Mouse (Mus musculus) CH12.LX (cell line): Measurements from ENCODE around the gene Enpp1. TPM values are rescaled to one million over a fixed set of nuclear protein-coding genes. Genes with fewer than 3 reads are reported as not detected.

ENCODE experiments used
- DNase-seq: peaks from one replicate; pipeline ENCODE4 v3.0.0-alpha.2; 2013; ENCODE audit errors: extremely low read depth
- H3K27ac ChIP-seq: 2 replicates; pipeline ENCODE4 v1.5.1; 2012; ENCODE audit warnings: low read depth, mild to moderate bottlenecking, control low read depth, moderate library complexity; ENCODE audit not compliant: insufficient read depth
- H3K27me3 ChIP-seq: replicated peaks from 2 replicates; pipeline ENCODE3; 2012; ENCODE audit warnings: inconsistent platforms
- H3K36me3 ChIP-seq, 2 experiments: replicated peaks in 1 of 2; 2 replicates each; pipeline versions ENCODE3 to v1.6.1; 2012; ENCODE audit warnings: inconsistent platforms in 1 of 2, low read length in 1 of 2, mild to moderate bottlenecking in 1 of 2, mixed read lengths in 1 of 2, moderate library complexity in 1 of 2; ENCODE audit not compliant: control insufficient read depth in 1 of 2, insufficient read depth in 1 of 2
- H3K4me1 ChIP-seq, 2 experiments: 2 replicates each; pipeline ENCODE4 v1.6.1; 2012; ENCODE audit warnings: inconsistent platforms in 1 of 2, moderate library complexity in 1 of 2; ENCODE audit not compliant: insufficient read depth in 2 of 2, control insufficient read depth in 1 of 2
- H3K4me2 ChIP-seq: 2 replicates; pipeline ENCODE4 v1.6.1; 2012; ENCODE audit warnings: low read depth, mild to moderate bottlenecking, control low read depth; ENCODE audit not compliant: poor library complexity, insufficient read depth, severe bottlenecking
- H3K4me3 ChIP-seq, 3 experiments: fragments of 150-350 bp in 1 of 3; sonication (generic) in 1 of 3; replicated peaks in 1 of 3; 2 replicates each; pipeline versions ENCODE3 to v1.5.1; 2011 to 2012; ENCODE audit warnings: low read depth in 2 of 3, low read length in 2 of 3, mild to moderate bottlenecking in 2 of 3, moderate library complexity in 2 of 3, control low read depth in 1 of 3, improper control_type of control experiment in 1 of 3, inconsistent platforms in 1 of 3, mixed read lengths in 1 of 3; ENCODE audit not compliant: poor library complexity in 1 of 3
- H3K79me2 ChIP-seq: replicated peaks from 2 replicates; pipeline ENCODE4 v1.6.1; 2012; ENCODE audit warnings: mild to moderate bottlenecking, moderate library complexity; ENCODE audit not compliant: control insufficient read depth, poor library complexity, insufficient read depth, severe bottlenecking; ENCODE audit errors: extremely low read depth
- H3K9ac ChIP-seq: 2 replicates; pipeline ENCODE4 v1.6.1; 2012; ENCODE audit warnings: low read depth, mild to moderate bottlenecking, control low read depth, moderate library complexity; ENCODE audit not compliant: insufficient read depth
- H3K9me3 ChIP-seq: replicated peaks from 2 replicates; pipeline ENCODE3; 2012; ENCODE audit warnings: low read length, inconsistent platforms, mixed read lengths
- CHD1 ChIP-seq: IDR thresholded peaks from 2 replicates; pipeline ENCODE4 v1.6.1; 2012; ENCODE audit warnings: low read depth, low read length, improper control_type of control experiment, inconsistent platforms
- ETS1 ChIP-seq: conservative IDR thresholded peaks from 2 replicates; pipeline ENCODE4 v1.6.1; 2012; ENCODE audit warnings: low read depth, mild to moderate bottlenecking, inconsistent platforms, low read length, improper control_type of control experiment, moderate library complexity
- GABPA ChIP-seq: IDR thresholded peaks from 2 replicates; pipeline ENCODE4 v1.6.1; 2012; ENCODE audit warnings: low read depth, low read length, improper control_type of control experiment, inconsistent platforms; ENCODE audit not compliant: insufficient replicate concordance
- HCFC1 ChIP-seq: IDR thresholded peaks from 2 replicates; pipeline ENCODE4 v1.6.1; 2012; ENCODE audit warnings: low read depth, mild to moderate bottlenecking, inconsistent platforms, low read length, improper control_type of control experiment
- IRF4 ChIP-seq: IDR thresholded peaks from 2 replicates; pipeline ENCODE4 v1.6.1; 2014; ENCODE audit warnings: low read depth, mild to moderate bottlenecking, inconsistent platforms, low read length, improper control_type of control experiment
- JUN ChIP-seq: IDR thresholded peaks from 2 replicates; pipeline ENCODE4 v1.6.1; 2011; ENCODE audit warnings: low read depth, mild to moderate bottlenecking, low read length, improper control_type of control experiment, moderate library complexity; ENCODE audit not compliant: insufficient read depth
- MAZ ChIP-seq: IDR thresholded peaks from 2 replicates; pipeline ENCODE4 v1.6.1; 2012; ENCODE audit warnings: low read depth, mild to moderate bottlenecking, inconsistent platforms, low read length, improper control_type of control experiment, moderate library complexity
- MXI1 ChIP-seq: IDR thresholded peaks from 2 replicates; pipeline ENCODE4 v1.6.1; 2011; ENCODE audit warnings: mild to moderate bottlenecking, low read depth, low read length, improper control_type of control experiment
- MYC ChIP-seq: IDR thresholded peaks from 2 replicates; pipeline ENCODE4 v1.6.1; 2011; ENCODE audit warnings: low read depth, mild to moderate bottlenecking, improper control_type of control experiment, low read length
- POLR2A ChIP-seq: IDR thresholded peaks from 2 replicates; pipeline ENCODE4 v1.6.1; 2011; ENCODE audit warnings: low read depth, mild to moderate bottlenecking, improper control_type of control experiment, low read length
- POLR2AphosphoS2 ChIP-seq: IDR thresholded peaks from 2 replicates; pipeline ENCODE4 v1.6.1; 2011; ENCODE audit warnings: low read depth, low read length, improper control_type of control experiment
- RCOR1 ChIP-seq: conservative IDR thresholded peaks from 2 replicates; pipeline ENCODE4 v1.6.1; 2012; ENCODE audit warnings: low read depth, mild to moderate bottlenecking, inconsistent platforms, low read length, improper control_type of control experiment
- TBP ChIP-seq: conservative IDR thresholded peaks from 2 replicates; pipeline ENCODE4 v1.6.1; 2011; ENCODE audit warnings: low read depth, low read length, improper control_type of control experiment
- USF1 ChIP-seq: IDR thresholded peaks from 2 replicates; pipeline ENCODE4 v1.6.1; 2014; ENCODE audit warnings: low read depth, mild to moderate bottlenecking, inconsistent platforms, low read length, improper control_type of control experiment
- USF2 ChIP-seq: conservative IDR thresholded peaks from 2 replicates; pipeline ENCODE4 v1.6.1; 2011; ENCODE audit warnings: low read depth, low read length, improper control_type of control experiment
- ZKSCAN1 ChIP-seq: IDR thresholded peaks from 2 replicates; pipeline ENCODE4 v1.6.1; 2012; ENCODE audit warnings: low read depth, inconsistent platforms, low read length, improper control_type of control experiment, borderline replicate concordance
- ZMIZ1 ChIP-seq: IDR thresholded peaks from 2 replicates; pipeline ENCODE4 v1.6.1; 2012; ENCODE audit warnings: low read depth, mild to moderate bottlenecking, inconsistent platforms, low read length, improper control_type of control experiment
- ZNF384 ChIP-seq: IDR thresholded peaks from 2 replicates; pipeline ENCODE4 v1.6.1; 2012; ENCODE audit warnings: low read depth, low read length, improper control_type of control experiment, inconsistent platforms
- dilution Hi-C: fragments of 300-500 bp; cut with MboI; formaldehyde crosslinking; loops from 2 replicates; pipeline ENCODE4 v1.14.3; 2020; ENCODE audit warnings: low sequenced_read_pairs; ENCODE audit not compliant: extremely low pct_unique_long_range_greater_than_20kb, extremely low pct_ligation_motif_present
- in situ Hi-C: fragments of 300-500 bp; cut with MboI; formaldehyde crosslinking; loops from 3 replicates; pipeline ENCODE4 v1.14.3; 2019; ENCODE audit warnings: low sequenced_read_pairs, low pct_ligation_motif_present, low pct_unique_long_range_greater_than_20kb, mixed read lengths
- polyA plus RNA-seq: library from polyadenylated mRNA; unstranded; fragments of >175 nt; gene quantifications from 2 replicates; pipeline ENCODE4 v1.2.1, GENCODE M21; 2012; ENCODE audit warnings: low read depth; ENCODE audit not compliant: insufficient read length
- total RNA-seq, 2 experiments: library from RNA; depleted of rRNA; stranded (reverse); fragments of 300-350 nt in 1 of 2; fragments of >200 nt in 1 of 2; gene quantifications; 2 replicates each; pipeline ENCODE4 v1.2.3; 2012 to 2014

The Enpp1 gene
- total and polyA plus RNA-seq, 3 experiments = 0.58 to 2.8 (median 0.87) TPM

DNA sequence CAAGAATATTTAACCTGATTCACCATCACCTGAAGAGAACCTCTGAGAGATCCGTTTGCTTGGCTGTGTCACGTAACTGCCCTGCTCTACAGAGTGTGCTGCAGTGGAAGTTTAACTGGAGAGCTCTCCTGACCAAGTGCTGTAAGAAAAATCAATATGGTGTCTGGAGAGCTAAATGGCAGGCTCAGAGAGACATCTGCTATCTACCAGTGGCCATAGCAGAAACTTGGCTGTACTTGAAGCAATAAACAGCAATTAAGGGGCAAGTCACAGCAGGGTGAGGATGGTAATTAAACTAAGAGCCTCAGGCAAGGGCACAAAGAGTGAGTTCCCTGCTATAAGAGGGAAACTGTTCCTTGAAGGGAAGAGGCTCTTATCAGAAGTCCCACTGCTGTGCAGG is 9.3 kb downstream of the Enpp1 start:
- Histone ChIP-seq H3K4me2 (no peak overlapping the region), H3K4me3 (no peak overlapping the region), H3K36me3 (no peaks in the 10 kb centered on the region), H3K27me3 (no peaks in the 10 kb centered on the region), H3K4me1 (no peaks in the 10 kb centered on the region), H3K27ac (no peak overlapping the region), H3K79me2 (no peaks in the 10 kb centered on the region), H3K9me3 (no peaks in the 10 kb centered on the region), H3K9ac (no peak overlapping the region)
- dilution Hi-C loops (no loop called here), in situ Hi-C loops (no loop called here)
- no peak for TF ChIP-seq GABPA
- TF ChIP-seq POLR2A = no peak
- no peak for TF ChIP-seq USF1
- TF ChIP-seq TBP = no peak
- TF ChIP-seq ZMIZ1 = no peak
- no peak for TF ChIP-seq ZNF384
- DNase-seq = no peak

- no peaks in the 10 kb centered on the region for H3K27me3 ChIP-seq
- dilution Hi-C loops (no loop called here), in situ Hi-C loops (no loop called here)
- TF ChIP-seq MAZ (no peak), USF2 (no peak), RCOR1 (no peak), JUN (no peak)
- no peak overlapping the region for H3K4me3 ChIP-seq
- H3K4me2 ChIP-seq = no peak overlapping the region
- no peaks in the 10 kb centered on the region for H3K9me3 ChIP-seq
- no peak for DNase-seq
- H3K4me1 ChIP-seq = no peaks in the 10 kb centered on the region
- no peaks in the 10 kb centered on the region for H3K36me3 ChIP-seq
- no peaks in the 10 kb centered on the region for H3K79me2 ChIP-seq
- no peak overlapping the region for H3K27ac ChIP-seq
- no peak overlapping the region for H3K9ac ChIP-seq
Observed at GRCm38 (mm10) chr10:24698131-24698775, 13.7 kb downstream of the Enpp1 start.

GRCm38 (mm10) chr10:24696761-24697160 is 15.2 kb downstream of the Enpp1 start:
- Histone ChIP-seq H3K36me3 (no peaks in the 10 kb centered on the region), H3K4me1 (no peaks in the 10 kb centered on the region), H3K9me3 (no peaks in the 10 kb centered on the region), H3K4me2 (no peak overlapping the region), H3K27me3 (no peaks in the 10 kb centered on the region), H3K79me2 (no peaks in the 10 kb centered on the region), H3K9ac (no peak overlapping the region), H3K4me3 (no peak overlapping the region), H3K27ac (no peak overlapping the region)
- DNase-seq = no peak
- TF ChIP-seq POLR2AphosphoS2 (no peak), HCFC1 (no peak), MYC (no peak), MXI1 (no peak), JUN (no peak), IRF4 (no peak), CHD1 (no peak), ETS1 (no peak), ZKSCAN1 (no peak)
- dilution Hi-C loops (no loop called here), in situ Hi-C loops (no loop called here)
